Mouse (Mus musculus): Measurements from ENCODE around the gene Ddx11. TPM values are rescaled to one million over a fixed set of nuclear protein-coding genes. Genes with fewer than 3 reads are reported as not detected.

Ddx11 gene
- polyA plus RNA-seq, 1 experiment from 2014 or later = 20.5 TPM

DNA sequence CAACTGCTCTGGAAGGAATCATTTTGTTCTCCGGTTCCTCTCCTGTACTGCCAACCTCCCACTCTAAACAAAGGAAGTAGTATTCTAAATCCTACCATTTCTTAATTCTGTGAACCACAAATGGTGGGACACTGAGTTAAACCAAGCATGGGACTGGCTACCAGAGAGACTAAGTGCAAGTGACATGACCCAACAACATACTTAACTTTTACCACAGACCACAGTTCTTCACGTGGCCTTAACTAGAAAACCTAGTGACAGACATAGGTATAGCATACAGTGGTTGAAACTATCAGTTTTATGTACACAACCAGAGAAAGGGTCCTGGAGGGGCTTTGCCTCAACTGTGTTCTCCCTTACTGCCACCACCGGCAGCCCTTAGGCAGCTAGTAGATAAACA is 30.7 kb upstream of the Ddx11 start:
- H3K4me3 ChIP-seq = no peak overlapping the region
- no peak overlapping the region for H3K4me2 ChIP-seq
- no peaks in the 10 kb centered on the region for H3K9me3 ChIP-seq (replicated peaks)
- ATAC-seq (ENCODE audit: insufficient number of reproducible peaks, low FRiP score) = no peak
- no peak overlapping the region for H3K9ac ChIP-seq
- no peaks in the 10 kb centered on the region for H3K27me3 ChIP-seq (replicated peaks)
- H3K36me3 ChIP-seq = peaks cover 29% of the 10 kb centered on the region
- H3K4me1 ChIP-seq (replicated peaks) = no peaks in the 10 kb centered on the region
- H3K27ac ChIP-seq (ENCODE audit: poor library complexity, severe bottlenecking) = no peak overlapping the region
- WGBS = 83% methylated on average over 3 of the region's 3 CpGs

GRCm38 (mm10) chr17:66100566-66101379 is 22.5 kb upstream of the Ddx11 start:
- Histone ChIP-seq H3K4me3 (peak overlapping the region; percentile 70), H3K36me3 (no peaks in the 10 kb centered on the region; the same call in 1 of the 2 replicates), H3K27me3 (replicated peaks) (no peaks in the 10 kb centered on the region), H3K4me1 (replicated peaks) (peaks cover 14% of the 10 kb centered on the region), H3K27ac (ENCODE audit: poor library complexity, severe bottlenecking) (peak overlapping the region; percentile 94), H3K9ac (peak overlapping the region; percentile 97), H3K4me2 (peak overlapping the region; percentile 88), H3K9me3 (replicated peaks) (no peaks in the 10 kb centered on the region)
- 1% methylated on average over 41 of the region's 41 CpGs for WGBS
- ATAC-seq (ENCODE audit: insufficient number of reproducible peaks, low FRiP score) = peak; percentile 68

- peak; percentile 100 for ATAC-seq (ENCODE audit: insufficient number of reproducible peaks, low FRiP score)
- peak within 1 kb of the TSS; percentile 70 for H3K4me3 ChIP-seq
- H3K9ac ChIP-seq = peak within 1 kb of the TSS; percentile 97
- under 1% methylated on average over 67 of the region's 67 CpGs for WGBS
- H3K36me3 ChIP-seq = no peaks in the 10 kb centered on the region; the same call in 1 of the 2 replicates
- no peaks in the 10 kb centered on the region for H3K27me3 ChIP-seq (replicated peaks)
- H3K4me2 ChIP-seq = peak within 1 kb of the TSS; percentile 88
- peaks cover 14% of the 10 kb centered on the region for H3K4me1 ChIP-seq (replicated peaks)
- H3K27ac ChIP-seq (ENCODE audit: poor library complexity, severe bottlenecking) = peak within 1 kb of the TSS; percentile 94
- H3K9me3 ChIP-seq (replicated peaks) = no peaks in the 10 kb centered on the region
Measured at GRCm38 (mm10) chr17:66101380-66102330, 21.7 kb upstream of the Ddx11 start, which contains the start of gene Ndufv2. Ndufv2 (minus strand) TSS chr17:66101559.

DNA sequence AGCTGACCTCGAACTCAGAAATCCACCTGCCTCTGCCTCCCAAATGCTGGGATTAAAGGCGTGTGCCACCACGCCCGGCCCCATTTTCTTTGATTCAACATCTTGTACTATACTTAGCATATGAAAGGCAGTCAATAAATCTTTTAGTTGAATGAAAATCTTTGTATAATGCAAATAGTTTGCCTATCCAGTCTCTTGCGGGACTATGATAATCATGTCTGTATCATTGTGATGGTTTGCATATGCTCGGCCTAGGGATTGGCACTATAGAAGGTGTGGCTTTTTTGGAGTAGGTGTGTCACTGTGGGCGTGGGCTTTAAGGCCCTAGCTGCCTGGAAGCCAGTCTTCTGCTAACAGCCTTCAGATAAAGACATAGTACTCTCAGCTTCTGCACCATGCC is 19.2 kb upstream of the Ddx11 start:
- Histone ChIP-seq H3K36me3 (no peaks in the 10 kb centered on the region), H3K4me1 (replicated peaks) (peaks cover 9% of the 10 kb centered on the region), H3K9ac (no peak overlapping the region), H3K27me3 (replicated peaks) (no peaks in the 10 kb centered on the region), H3K4me3 (no peak overlapping the region), H3K9me3 (replicated peaks) (no peaks in the 10 kb centered on the region), H3K4me2 (no peak overlapping the region), H3K27ac (ENCODE audit: poor library complexity, severe bottlenecking) (no peak overlapping the region)
- no peak for ATAC-seq (ENCODE audit: insufficient number of reproducible peaks, low FRiP score)
- 86% methylated on average over 7 of the region's 7 CpGs for WGBS

DNA sequence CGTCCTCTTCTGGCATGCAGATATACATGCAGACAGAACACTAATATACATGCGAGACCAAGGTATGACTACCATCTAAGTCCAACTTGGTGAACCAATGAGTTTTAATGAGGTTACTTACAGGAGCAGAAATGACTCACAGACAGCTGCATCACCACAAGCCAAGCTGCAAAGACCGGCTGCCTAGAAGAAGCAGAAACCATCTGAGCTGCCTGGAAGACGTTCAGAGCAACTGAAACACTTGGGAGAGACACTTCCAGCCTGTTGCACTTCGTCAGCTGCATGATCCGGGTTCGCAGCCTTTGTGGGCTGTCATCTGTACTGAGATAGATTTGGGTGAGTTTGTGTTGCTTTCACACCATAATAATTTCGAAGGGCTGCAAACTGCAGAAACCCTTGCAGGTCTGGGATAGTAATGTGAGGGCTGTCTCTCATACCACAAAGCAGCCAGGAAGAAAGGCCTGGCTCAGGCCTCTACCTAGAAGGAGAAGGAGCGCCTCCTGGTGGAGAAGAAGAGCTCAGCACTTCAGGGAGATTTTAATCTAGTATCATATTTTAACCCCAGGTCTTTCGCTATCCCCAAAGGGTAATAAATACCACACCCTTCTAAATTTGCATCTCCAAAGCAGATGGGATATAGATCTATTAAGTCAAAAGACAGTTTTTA is 16.6 kb upstream of the Ddx11 start:
- H3K9me3 ChIP-seq (replicated peaks) = no peaks in the 10 kb centered on the region
- ATAC-seq (ENCODE audit: insufficient number of reproducible peaks, low FRiP score) = no peak
- H3K27ac ChIP-seq (ENCODE audit: poor library complexity, severe bottlenecking) = no peak overlapping the region
- peaks cover 8% of the 10 kb centered on the region; the same call in 1 of the 2 replicates for H3K4me1 ChIP-seq (replicated peaks)
- no peak overlapping the region for H3K4me2 ChIP-seq
- no peak overlapping the region for H3K9ac ChIP-seq
- H3K4me3 ChIP-seq = no peak overlapping the region
- H3K27me3 ChIP-seq (replicated peaks) = no peaks in the 10 kb centered on the region
- H3K36me3 ChIP-seq = no peaks in the 10 kb centered on the region
- 51% methylated on average over 10 of the region's 10 CpGs for WGBS

DNA sequence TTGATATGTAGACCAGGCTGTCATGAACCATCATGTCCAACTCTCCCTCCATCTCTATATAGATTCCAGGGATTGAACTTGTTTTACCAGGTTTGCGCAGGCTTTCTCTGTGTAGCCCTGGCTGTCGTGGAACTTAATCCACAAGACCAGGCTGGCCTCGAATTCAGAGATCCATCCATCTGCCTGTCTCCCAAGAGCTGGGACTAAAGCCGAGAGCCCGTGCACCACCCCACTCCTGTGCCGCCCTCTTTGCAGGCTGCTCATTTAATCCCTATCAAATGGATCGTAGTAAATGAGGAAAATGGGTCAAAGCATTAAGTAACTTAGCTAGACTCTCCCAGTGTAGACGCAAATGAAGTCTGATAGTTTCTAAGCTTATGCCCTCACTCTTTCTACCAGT is 15.9 kb upstream of the Ddx11 start:
- Histone ChIP-seq H3K9ac (no peak overlapping the region; the same call in 1 of the 2 replicates), H3K9me3 (replicated peaks) (no peaks in the 10 kb centered on the region), H3K4me2 (no peak overlapping the region), H3K4me1 (replicated peaks) (peaks cover 12% of the 10 kb centered on the region), H3K27ac (ENCODE audit: poor library complexity, severe bottlenecking) (no peak overlapping the region), H3K36me3 (no peaks in the 10 kb centered on the region), H3K27me3 (replicated peaks) (no peaks in the 10 kb centered on the region), H3K4me3 (no peak overlapping the region)
- WGBS = 67% methylated on average over 8 of the region's 8 CpGs
- no peak for ATAC-seq (ENCODE audit: insufficient number of reproducible peaks, low FRiP score)

DNA sequence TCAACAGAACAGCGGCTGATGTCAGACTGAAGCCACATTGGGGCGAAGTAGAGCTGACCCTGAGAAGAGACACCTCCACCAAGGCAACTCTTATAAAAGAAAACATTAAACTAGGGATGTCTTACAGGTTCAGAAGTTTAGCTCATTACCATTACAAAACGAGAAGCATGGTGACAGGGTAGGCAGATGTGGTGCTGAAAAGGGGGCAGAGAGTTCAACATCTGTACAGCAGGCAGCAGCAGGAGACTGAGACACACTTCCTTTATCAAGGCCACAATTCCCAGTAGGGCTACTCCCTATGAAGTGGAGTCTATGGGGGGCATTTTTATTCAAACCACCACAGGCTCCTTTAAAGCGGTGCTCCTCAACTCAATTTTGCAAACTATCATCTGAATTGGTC is 15.1 kb upstream of the Ddx11 start:
- H3K9ac ChIP-seq = no peak overlapping the region
- WGBS = 79% methylated on average over 4 of the region's 4 CpGs

GRCm38 (mm10) chr17:66110746-66111145 is 12.6 kb upstream of the Ddx11 start:
- H3K4me1 ChIP-seq (replicated peaks) = peaks cover 16% of the 10 kb centered on the region
- peak overlapping the region; percentile 97 for H3K4me3 ChIP-seq
- H3K27ac ChIP-seq (ENCODE audit: poor library complexity, severe bottlenecking) = no peak overlapping the region
- H3K4me2 ChIP-seq = peak overlapping the region; percentile 76
- no peak for ATAC-seq (ENCODE audit: insufficient number of reproducible peaks, low FRiP score)
- no peaks in the 10 kb centered on the region for H3K27me3 ChIP-seq (replicated peaks)
- no peaks in the 10 kb centered on the region for H3K9me3 ChIP-seq (replicated peaks)
- peak overlapping the region; percentile 91 for H3K9ac ChIP-seq
- peaks cover 23% of the 10 kb centered on the region for H3K36me3 ChIP-seq
- 43% methylated on average over 6 of the region's 6 CpGs for WGBS

More for the DNA sequence above, 15.1 kb upstream of the Ddx11 start:
- no peak for ATAC-seq (ENCODE audit: insufficient number of reproducible peaks, low FRiP score)
- Histone ChIP-seq H3K4me1 (replicated peaks) (peaks cover 16% of the 10 kb centered on the region), H3K4me3 (no peak overlapping the region), H3K27ac (ENCODE audit: poor library complexity, severe bottlenecking) (no peak overlapping the region), H3K36me3 (no peaks in the 10 kb centered on the region), H3K27me3 (replicated peaks) (no peaks in the 10 kb centered on the region), H3K4me2 (no peak overlapping the region), H3K9me3 (replicated peaks) (no peaks in the 10 kb centered on the region)

DNA sequence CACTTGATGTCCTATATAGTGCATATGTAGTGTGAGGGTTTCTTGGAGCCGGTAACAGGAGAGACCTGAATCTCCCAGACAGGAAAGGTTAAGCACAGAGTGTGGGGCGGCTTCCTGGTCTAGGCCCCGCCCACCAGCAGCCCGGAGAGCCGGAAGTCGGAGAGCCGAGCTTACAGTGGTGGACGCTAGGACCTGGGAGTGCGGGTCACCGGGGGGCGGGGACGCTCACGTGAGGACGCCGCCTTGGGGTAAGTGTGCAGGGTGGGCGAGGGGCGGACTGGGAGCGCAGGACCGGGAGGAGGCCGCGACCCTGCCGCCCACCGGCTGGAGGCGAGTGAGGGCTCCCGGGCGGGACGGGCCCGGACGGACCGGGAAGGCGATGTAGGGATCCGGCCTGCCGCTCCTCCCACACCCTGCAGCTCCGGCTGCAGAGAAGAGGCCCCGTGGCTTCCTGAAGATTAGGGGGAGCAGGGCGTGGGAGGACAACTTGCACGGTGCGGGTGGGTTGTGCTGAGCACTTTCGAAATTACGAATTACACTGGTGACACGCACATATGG is 11.8 kb upstream of the Ddx11 start, which contains the start of gene Washc1:
Washc1 (plus strand) TSS at position 144 of the 558 bp plus-strand sequence.
- ATAC-seq (ENCODE audit: insufficient number of reproducible peaks, low FRiP score) = peak; percentile 99
- WGBS = under 1% methylated on average over 40 of the region's 41 CpGs
- H3K4me1 ChIP-seq (replicated peaks) = peaks cover 16% of the 10 kb centered on the region
- peaks cover 30% of the 10 kb centered on the region for H3K36me3 ChIP-seq
- no peaks in the 10 kb centered on the region for H3K9me3 ChIP-seq (replicated peaks)
- H3K27me3 ChIP-seq (replicated peaks) = no peaks in the 10 kb centered on the region
- H3K4me3 ChIP-seq = peak within 1 kb of the TSS; percentile 97
- peak within 1 kb of the TSS; percentile 89 for H3K27ac ChIP-seq (ENCODE audit: poor library complexity, severe bottlenecking)
- H3K9ac ChIP-seq = peak within 1 kb of the TSS; percentile 91
- peak within 1 kb of the TSS; percentile 76 for H3K4me2 ChIP-seq

DNA sequence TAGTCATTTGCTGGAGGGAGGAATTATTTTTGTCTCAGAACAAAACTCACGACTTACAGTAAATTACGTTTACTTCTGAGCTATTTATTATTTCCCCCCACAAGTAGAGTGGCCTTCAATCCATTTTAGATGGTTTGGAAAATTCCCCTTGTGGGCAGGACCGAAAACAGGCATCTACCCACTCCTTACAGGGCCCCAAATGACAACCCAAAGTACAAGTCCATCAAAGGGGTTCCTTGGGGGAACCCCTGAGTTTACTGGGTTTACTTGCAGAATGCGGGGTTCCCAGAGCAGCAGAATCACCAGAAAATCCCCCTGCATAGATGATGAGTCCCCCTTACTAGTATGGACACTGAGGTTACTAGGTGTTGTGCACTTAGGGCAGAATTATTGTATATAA is 11.2 kb upstream of the Ddx11 start:
- Histone ChIP-seq H3K4me3 (peak overlapping the region; percentile 97), H3K4me2 (peak overlapping the region; percentile 76), H3K27ac (ENCODE audit: poor library complexity, severe bottlenecking) (0 out of 2 replicates have a peak overlapping the region, but pooled peaks have one; percentile 89), H3K36me3 (peaks cover 37% of the 10 kb centered on the region), H3K27me3 (replicated peaks) (no peaks in the 10 kb centered on the region), H3K4me1 (replicated peaks) (peaks cover 16% of the 10 kb centered on the region), H3K9me3 (replicated peaks) (no peaks in the 10 kb centered on the region), H3K9ac (peak overlapping the region; percentile 91)
- no peak for ATAC-seq (ENCODE audit: insufficient number of reproducible peaks, low FRiP score)
- 44% methylated on average over 4 of the region's 4 CpGs for WGBS

Measured in heart, embryonic 12.5 days (tissue).